Mouse (Mus musculus) heart, embryonic 13.5 days (tissue): ENCODE measurements around the gene Gm10100. TPM values are rescaled to one million over a fixed set of nuclear protein-coding genes. Genes with fewer than 3 reads are reported as not detected.
"Not testable (repeated sequence)": the region's sequence is repeated elsewhere in the genome, so short reads cannot be mapped to it uniquely, and the experiment has no call there.

Source experiments
- ATAC-seq: fragments of 200-750 bp; cut with Nextera tagmentation; 2 replicates; pipeline ENCODE4 v1.8.0; 2017; ENCODE audit warnings: moderate TSS enrichment; ENCODE audit not compliant: insufficient number of reproducible peaks, low FRiP score, low TSS enrichment; ENCODE audit errors: extremely low read depth
- H3K27ac ChIP-seq: fragments of 300-500 bp; sonication (generic); replicated peaks from 2 replicates; pipeline ENCODE4 v1.5.1; 2015; ENCODE audit warnings: moderate library complexity, mild to moderate bottlenecking, inconsistent platforms
- H3K27me3 ChIP-seq: fragments of 300-500 bp; sonication (generic); replicated peaks from 2 replicates; pipeline ENCODE4 v1.6.1; 2015; ENCODE audit warnings: mild to moderate bottlenecking, inconsistent platforms
- H3K36me3 ChIP-seq: fragments of 300-500 bp; sonication (generic); 2 replicates; pipeline ENCODE4 v1.6.1; 2015; ENCODE audit warnings: mild to moderate bottlenecking, inconsistent platforms
- H3K4me1 ChIP-seq: fragments of 300-500 bp; sonication (generic); 2 replicates; pipeline ENCODE4 v1.6.1; 2015; ENCODE audit warnings: inconsistent platforms
- H3K4me2 ChIP-seq: fragments of 300-500 bp; sonication (generic); 2 replicates; pipeline ENCODE4 v1.6.1; 2015; ENCODE audit warnings: inconsistent platforms, mild to moderate bottlenecking, moderate library complexity
- H3K4me3 ChIP-seq: fragments of 300-500 bp; sonication (generic); 2 replicates; pipeline ENCODE4 v1.5.1; 2015; ENCODE audit warnings: moderate library complexity, mild to moderate bottlenecking, inconsistent platforms
- H3K9ac ChIP-seq: fragments of 300-500 bp; sonication (generic); 2 replicates; pipeline ENCODE4 v1.6.1; 2015; ENCODE audit warnings: inconsistent platforms, mild to moderate bottlenecking, moderate library complexity
- H3K9me3 ChIP-seq: fragments of 300-500 bp; sonication (generic); 2 replicates; pipeline ENCODE4 v1.6.1; 2016; ENCODE audit warnings: inconsistent platforms
- whole genome bisulfite sequencing: fragments of 180-500 bp; shearing (Covaris S2); methylation state at CpG from one replicate; pipeline ENCODE4 v1.1.7; 2015; ENCODE audit warnings: mixed read lengths; 5-methylcytosine and 5-hydroxymethylcytosine counted together
- polyA plus RNA-seq: library from polyadenylated mRNA; unstranded; fragments of >200 nt; fragmentation: Nextera tagmentation; extraction: Ambion mirVana; gene quantifications from 2 replicates; pipeline ENCODE4 v1.2.1, GENCODE M21; 2015

The Gm10100 gene
- polyA plus RNA-seq, 1 experiment from 2014 or later = not detected

- Histone ChIP-seq H3K27ac (no peak overlapping the region), H3K9me3 (no peaks in the 10 kb centered on the region), H3K4me2 (no peak overlapping the region), H3K9ac (no peak overlapping the region), H3K4me1 (no peaks in the 10 kb centered on the region), H3K36me3 (no peaks in the 10 kb centered on the region), H3K4me3 (no peak overlapping the region), H3K27me3 (no peaks in the 10 kb centered on the region)
- no peak for ATAC-seq
Measured at GRCm38 (mm10) chr10:77753448-77753847, 27.2 kb downstream of the Gm10100 start.

GRCm38 (mm10) chr10:77759582-77759981 lies 33.3 kb downstream of the Gm10100 start, which contains the start of gene Gm3233:
TSS of gene Gm3233 (minus strand) at chr10:77759682.
- H3K9ac ChIP-seq, H3K4me2 ChIP-seq, H3K9me3 ChIP-seq, H3K36me3 ChIP-seq, ATAC-seq, H3K27ac ChIP-seq, H3K4me1 ChIP-seq, H3K4me3 ChIP-seq, H3K27me3 ChIP-seq: not testable (repeated sequence)
- no CpG with 5 or more reads among the region's 1 CpGs for WGBS

DNA sequence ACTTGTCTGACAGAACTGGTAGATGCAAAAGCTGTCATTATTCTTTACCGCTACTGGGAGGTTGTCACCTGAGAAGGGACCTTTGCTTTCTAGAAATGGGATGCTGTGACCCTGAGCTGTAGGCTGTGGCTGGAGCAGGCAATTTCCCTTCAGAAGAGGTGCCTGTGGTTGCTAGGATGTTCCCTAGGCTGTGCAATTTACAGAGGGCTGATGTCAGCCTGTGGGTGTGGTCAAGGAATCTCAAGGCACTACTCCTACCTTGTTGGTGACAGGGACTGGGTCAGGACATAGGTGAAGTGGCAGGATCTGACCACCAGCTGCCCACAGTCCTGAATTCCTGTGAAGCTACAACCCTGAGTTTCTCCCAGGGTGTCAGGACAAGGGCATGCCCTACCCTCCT lies 43.4 kb downstream of the Gm10100 start:
- Histone ChIP-seq H3K4me1 (0 out of 2 replicates have a peak, but pooled peaks cover 3% of the 10 kb centered on the region), H3K9me3 (0 out of 2 replicates have a peak, but pooled peaks cover 3% of the 10 kb centered on the region), H3K9ac (no peak overlapping the region), H3K4me3 (no peak overlapping the region), H3K4me2 (no peak overlapping the region), H3K36me3 (no peaks in the 10 kb centered on the region), H3K27me3 (no peaks in the 10 kb centered on the region), H3K27ac (no peak overlapping the region)
- ATAC-seq = no peak
- 84% methylated on average over 1 of the region's 1 CpGs for WGBS

DNA sequence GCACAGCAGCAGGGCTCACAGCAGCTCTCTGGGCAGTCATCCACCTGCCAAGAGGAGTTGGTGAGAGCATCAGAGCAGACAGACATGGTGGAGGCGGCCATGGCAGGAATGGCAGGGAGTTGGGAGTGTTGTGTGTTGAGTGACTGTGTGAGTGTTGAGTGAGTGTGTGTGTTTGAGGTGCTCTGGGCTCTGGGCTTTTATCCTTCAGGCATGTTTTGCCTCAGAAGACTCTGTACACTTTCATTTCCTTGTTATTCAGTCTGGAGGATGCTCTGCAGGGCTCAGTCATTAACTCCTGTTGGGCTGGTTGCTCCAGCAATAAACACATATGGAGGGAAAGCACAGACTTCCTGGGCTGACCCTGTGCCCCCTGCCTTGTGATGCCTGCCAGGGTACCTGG lies 44.9 kb downstream of the Gm10100 start, which contains the start of gene Gm3238:
TSS of gene Gm3238 (minus strand) at position 101 of the 400 bp plus-strand sequence.
- not testable (repeated sequence) for H3K4me1 ChIP-seq, H3K27me3 ChIP-seq, H3K27ac ChIP-seq, H3K36me3 ChIP-seq, H3K9ac ChIP-seq, H3K4me2 ChIP-seq, H3K9me3 ChIP-seq, H3K4me3 ChIP-seq, ATAC-seq
- 45% methylated on average over 1 of the region's 1 CpGs for WGBS

GRCm38 (mm10) chr10:77772142-77772541 lies 45.9 kb downstream of the Gm10100 start:
- not testable (repeated sequence) for H3K36me3 ChIP-seq, H3K9me3 ChIP-seq, H3K4me1 ChIP-seq, H3K27ac ChIP-seq, H3K27me3 ChIP-seq, H3K4me2 ChIP-seq, H3K9ac ChIP-seq, ATAC-seq, H3K4me3 ChIP-seq
- WGBS = 31% methylated on average over 1 of the region's 3 CpGs

Other genes starting within 250 kb of the Gm10100 start
- gene Fam207a, start 210.7 kb upstream of the Gm10100 start, polyA plus RNA-seq = 23.9 and 24.0 TPM in 2 replicates
- 1.5 and 1.6 TPM in 2 replicates for gene Itgb2, start 196.2 kb upstream of the Gm10100 start, polyA plus RNA-seq
- gene Pttg1ip, start 144.8 kb upstream of the Gm10100 start, polyA plus RNA-seq = 103 and 110 TPM in 2 replicates
- 171 and 186 TPM in 2 replicates for gene Sumo3, start 120.4 kb upstream of the Gm10100 start, polyA plus RNA-seq
- gene Gm49325, start 120.3 kb upstream of the Gm10100 start, polyA plus RNA-seq = 2.8 TPM in 1 of 2 replicates, not detected in the other
- gene Ube2g2, start 104.2 kb upstream of the Gm10100 start, polyA plus RNA-seq = 78.6 and 81.9 TPM in 2 replicates
- gene Tspear, start 39.9 kb upstream of the Gm10100 start, polyA plus RNA-seq = 0.07 TPM in 1 of 2 replicates, not detected in the other
- not detected in 2 replicates for gene Gm19402, start 35.7 kb upstream of the Gm10100 start, polyA plus RNA-seq
- gene Gm9508, start 29.3 kb upstream of the Gm10100 start, polyA plus RNA-seq = not detected in 2 replicates
- gene Gm10272, start 19.9 kb upstream of the Gm10100 start, polyA plus RNA-seq = not detected in 2 replicates
- gene Gm10024, start 15.0 kb upstream of the Gm10100 start, polyA plus RNA-seq = not detected in 2 replicates
- not detected in 2 replicates for gene Gm10142, start 10.7 kb upstream of the Gm10100 start, polyA plus RNA-seq
- gene Krtap12-1, start 5.9 kb upstream of the Gm10100 start, polyA plus RNA-seq = not detected in 2 replicates
- gene Gm18596, start 16.2 kb downstream of the Gm10100 start, polyA plus RNA-seq = not detected in 2 replicates
- not detected in 2 replicates for gene Gm9736, start 24.9 kb downstream of the Gm10100 start, polyA plus RNA-seq
- not detected in 2 replicates for gene Gm3233, start 33.2 kb downstream of the Gm10100 start, polyA plus RNA-seq
- gene Gm3238, start 44.8 kb downstream of the Gm10100 start, polyA plus RNA-seq = not detected in 2 replicates
- gene Gm7138, start 50.5 kb downstream of the Gm10100 start, polyA plus RNA-seq = not detected in 2 replicates
- gene Gm3250, start 56.1 kb downstream of the Gm10100 start, polyA plus RNA-seq = not detected in 2 replicates
- gene Gm7137, start 61.7 kb downstream of the Gm10100 start, polyA plus RNA-seq = not detected in 2 replicates
- not detected in 2 replicates for gene Gm9639, start 68.6 kb downstream of the Gm10100 start, polyA plus RNA-seq
- not detected in 2 replicates for gene Gm19668, start 72.6 kb downstream of the Gm10100 start, polyA plus RNA-seq
- gene Gm9507, start 85.4 kb downstream of the Gm10100 start, polyA plus RNA-seq = not detected in 2 replicates
- gene Gm2696, start 88.2 kb downstream of the Gm10100 start, polyA plus RNA-seq = not detected in 2 replicates
- gene Krtap10-4, start 100.6 kb downstream of the Gm10100 start, polyA plus RNA-seq = not detected in 2 replicates
- not detected in 2 replicates for gene Krtap10-10, start 109.5 kb downstream of the Gm10100 start, polyA plus RNA-seq
- not detected in 2 replicates for gene Gm36176, start 120.3 kb downstream of the Gm10100 start, polyA plus RNA-seq
- not detected in 2 replicates for gene Gm10318, start 126.4 kb downstream of the Gm10100 start, polyA plus RNA-seq
- gene Gm3285, start 135.5 kb downstream of the Gm10100 start, polyA plus RNA-seq = not detected in 2 replicates
- 1.8 and 2.0 TPM in 2 replicates for gene Lrrc3, start 176.1 kb downstream of the Gm10100 start, polyA plus RNA-seq
- gene Trpm2, start 244.1 kb downstream of the Gm10100 start, polyA plus RNA-seq = 0.19 and 0.23 TPM in 2 replicates